Mouse (Mus musculus) spleen, postnatal 0 days (tissue): ENCODE data around the gene Dhdds. TPM values are rescaled to one million over a fixed set of nuclear protein-coding genes. Genes with fewer than 3 reads are reported as not detected.

Source experiments
- polyA plus RNA-seq: library from polyadenylated mRNA; unstranded; fragments of >200 nt; fragmentation: Nextera tagmentation; extraction: Ambion mirVana; gene quantifications from 2 replicates; pipeline ENCODE4 v1.2.1, GENCODE M21; 2015

Dhdds gene
- polyA plus RNA-seq: 17.5 and 18.5 TPM in 2 replicates

GRCm38 (mm10) chr4:134000466-134001438 lies at the start of gene Dhdds:
Gene Dhdds, minus strand, starts transcription at chr4:134000918.

GRCm38 (mm10) chr4:134018779-134019145 lies 18.0 kb upstream of the Dhdds start, which contains the start of gene Lin28a:
Gene Lin28a, minus strand, starts transcription at chr4:134018841.

GRCm38 (mm10) chr4:133968150-133968921 lies 32.4 kb downstream of the Dhdds start, which contains the start of gene Hmgn2:
Gene Hmgn2, minus strand, starts transcription at chr4:133968650.

Other genes starting within 250 kb of the Dhdds start
- 14.8 and 16.8 TPM in 2 replicates for gene Arid1a, start 244.1 kb downstream of the Dhdds start, polyA plus RNA-seq
- 78.2 and 78.6 TPM in 2 replicates for gene Rps6ka1, start 113.1 kb downstream of the Dhdds start, polyA plus RNA-seq
- gene Hmgn2, start 32.3 kb downstream of the Dhdds start, polyA plus RNA-seq: 1,054 and 1,194 TPM in 2 replicates
- gene Lin28a, start 17.9 kb upstream of the Dhdds start, polyA plus RNA-seq: 1.3 and 2.2 TPM in 2 replicates
- 0.08 and 0.15 TPM in 2 replicates for gene Zfp683, start 52.9 kb upstream of the Dhdds start, polyA plus RNA-seq
- gene Crybg2, start 59.9 kb upstream of the Dhdds start, polyA plus RNA-seq: 1.9 TPM in 2 replicates
- 274 and 378 TPM in 2 replicates for gene Cd52, start 94.2 kb upstream of the Dhdds start, polyA plus RNA-seq
- gene Ubxn11, start 101.7 kb upstream of the Dhdds start, polyA plus RNA-seq: 3.3 and 4.5 TPM in 2 replicates
- 386 and 481 TPM in 2 replicates for gene Sh3bgrl3, start 127.9 kb upstream of the Dhdds start, polyA plus RNA-seq
- 113 and 118 TPM in 2 replicates for gene Cep85, start 186.2 kb upstream of the Dhdds start, polyA plus RNA-seq
- not detected in 2 replicates for gene Gm7534, start 202.1 kb upstream of the Dhdds start, polyA plus RNA-seq
- gene Catsper4, start 226.5 kb upstream of the Dhdds start, polyA plus RNA-seq: not detected in 2 replicates
- 0.16 TPM in 2 replicates for gene Cnksr1, start 237.5 kb upstream of the Dhdds start, polyA plus RNA-seq
- gene E130218I03Rik, start 242.7 kb upstream of the Dhdds start, polyA plus RNA-seq: 0.17 and 0.51 TPM in 2 replicates
- 12.5 and 13.6 TPM in 2 replicates for gene Zfp593, start 244.7 kb upstream of the Dhdds start, polyA plus RNA-seq
- gene Gm30191, start 246.0 kb upstream of the Dhdds start, polyA plus RNA-seq: not detected in 2 replicates